Mouse (Mus musculus) urinary bladder, adult 2 months (tissue): ENCODE measurements around the gene Terf2ip. TPM values are rescaled to one million over a fixed set of nuclear protein-coding genes. Genes with fewer than 3 reads are reported as not detected.

Experiments
- DNase-seq: peaks from one replicate; pipeline ENCODE4 v3.0.0; 2022; ENCODE audit warnings: low spot score
- polyA plus RNA-seq: library from polyadenylated mRNA; depleted of rRNA; stranded (reverse); fragments of >200 nt; gene quantifications from 2 replicates; pipeline ENCODE4 v1.2.3, GENCODE M21; 2012; rRNA removed

Gene Terf2ip
- 13.9 and 15.9 TPM in 2 replicates for polyA plus RNA-seq

DNA sequence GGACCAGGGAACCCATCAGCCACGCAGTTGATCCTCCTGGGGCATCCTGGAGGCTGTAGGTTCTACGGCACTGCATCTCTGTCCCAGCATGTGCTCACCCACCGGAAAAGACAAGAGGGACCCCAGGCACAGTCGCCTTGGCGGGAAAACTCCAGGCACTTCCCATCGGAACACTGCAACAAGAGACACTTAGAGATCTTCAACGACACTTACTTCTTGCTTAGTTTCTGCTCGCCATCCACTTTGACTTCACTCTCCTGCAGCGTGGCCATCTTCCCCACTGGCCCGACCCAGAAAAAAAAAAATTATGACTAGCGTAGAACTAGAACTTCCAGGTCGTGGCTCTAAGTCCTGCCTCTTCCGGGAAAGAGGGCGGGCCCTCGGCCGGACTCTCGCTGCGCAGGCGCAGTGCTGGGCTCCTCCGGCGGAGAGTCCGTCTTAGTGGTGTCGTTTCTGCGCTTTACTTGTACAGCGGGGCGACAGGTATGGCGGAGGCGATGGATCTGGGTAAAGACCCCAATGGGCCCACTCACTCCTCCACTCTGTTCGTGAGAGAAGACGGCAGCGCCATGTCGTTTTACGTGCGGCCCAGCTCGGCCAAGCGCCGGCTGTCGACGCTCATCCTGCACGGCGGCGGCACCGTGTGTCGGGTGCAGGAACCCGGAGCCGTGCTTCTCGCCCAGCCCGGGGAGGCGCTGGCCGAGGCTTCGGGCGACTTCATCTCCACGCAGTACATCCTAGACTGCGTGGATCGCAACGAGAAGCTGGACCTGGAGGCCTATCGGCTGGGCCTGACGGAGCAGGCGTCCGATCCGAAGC lies at the start of gene Terf2ip, which contains the start of gene Kars:
TSS of gene Terf2ip (plus strand) at position 402 of the 819 bp plus-strand sequence.
TSS of gene Kars (minus strand) at position 327 of the 819 bp plus-strand sequence.
- DNase-seq = peak; percentile 81

DNA sequence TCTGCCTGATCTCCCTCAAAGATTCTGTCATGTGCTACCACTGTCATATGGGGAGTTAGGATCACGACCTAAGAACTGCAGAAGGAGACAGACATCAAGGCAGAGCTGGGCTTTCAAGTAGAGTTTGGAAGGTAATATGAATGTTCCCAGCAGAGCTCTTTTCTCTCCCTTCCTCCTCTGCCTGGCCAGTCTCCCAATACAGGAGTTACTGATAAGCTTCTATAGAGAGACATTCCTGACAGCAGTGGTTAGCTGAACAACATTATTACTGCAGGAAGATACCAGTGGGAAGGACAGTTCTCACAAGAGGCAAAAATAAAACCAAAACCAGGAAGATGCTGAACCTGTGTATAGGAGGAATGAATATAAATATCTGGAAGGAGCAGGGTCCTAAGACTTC lies 48.6 kb upstream of the Terf2ip start:
- DNase-seq = no peak

DNA sequence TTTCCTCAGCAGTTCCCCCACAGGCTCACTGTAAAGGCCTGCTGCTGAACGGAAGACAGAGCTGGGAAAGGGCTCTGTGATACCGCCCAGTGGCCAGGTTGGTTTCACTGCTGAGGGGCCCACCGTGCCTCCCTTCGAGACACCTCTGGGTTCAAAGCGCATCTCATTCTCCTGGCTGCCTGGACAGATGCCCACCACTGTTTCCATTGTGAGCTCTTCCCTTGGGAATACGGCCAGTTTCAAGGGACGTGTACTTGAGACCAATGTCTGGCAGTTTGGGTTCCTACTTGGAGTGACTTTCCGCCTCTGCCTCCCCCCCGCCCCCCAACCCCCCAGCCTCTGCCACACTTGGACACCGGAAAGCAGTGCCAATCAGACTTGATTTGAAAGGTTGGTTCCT lies 48.1 kb upstream of the Terf2ip start:
- no peak for DNase-seq

DNA sequence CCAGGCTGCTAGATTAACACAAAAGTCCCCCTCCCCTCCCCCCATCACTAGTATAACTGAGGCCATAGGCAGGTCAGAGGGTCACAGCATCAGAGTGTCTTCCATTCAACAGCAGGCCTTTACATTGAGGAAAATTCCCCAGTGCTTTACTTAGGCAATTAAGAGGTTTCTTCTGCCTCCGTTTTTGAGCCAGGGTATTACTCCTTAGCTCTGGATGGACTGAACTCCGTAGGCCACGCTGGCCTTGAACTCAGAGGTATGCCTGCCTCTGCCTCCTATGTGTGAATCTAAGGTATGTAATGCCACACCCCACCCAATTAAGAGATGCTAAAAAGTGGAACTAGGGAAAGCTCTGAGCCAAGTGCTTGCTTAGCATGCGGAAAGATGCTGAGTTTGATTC lies 47.7 kb upstream of the Terf2ip start:
- DNase-seq = no peak

DNA sequence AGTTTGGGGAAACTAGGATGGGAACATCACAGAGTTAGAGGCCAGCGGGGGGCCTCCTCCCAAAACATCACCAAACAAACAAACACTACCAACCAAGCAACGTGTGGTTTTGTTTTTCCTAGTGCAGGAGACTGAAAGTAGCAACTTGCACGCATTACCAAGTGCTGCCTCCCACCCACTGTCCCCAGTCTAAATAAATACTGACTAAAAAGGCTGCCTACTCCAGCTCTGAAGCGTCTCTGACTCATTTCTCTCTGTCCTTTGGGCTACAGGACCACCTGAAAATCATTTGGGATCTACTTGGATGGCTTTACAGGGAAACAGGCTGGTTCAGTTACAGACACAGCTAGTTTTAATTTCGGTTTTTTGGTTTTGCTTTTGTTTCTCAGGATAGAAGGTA lies 46.8 kb upstream of the Terf2ip start:
- DNase-seq = no peak

DNA sequence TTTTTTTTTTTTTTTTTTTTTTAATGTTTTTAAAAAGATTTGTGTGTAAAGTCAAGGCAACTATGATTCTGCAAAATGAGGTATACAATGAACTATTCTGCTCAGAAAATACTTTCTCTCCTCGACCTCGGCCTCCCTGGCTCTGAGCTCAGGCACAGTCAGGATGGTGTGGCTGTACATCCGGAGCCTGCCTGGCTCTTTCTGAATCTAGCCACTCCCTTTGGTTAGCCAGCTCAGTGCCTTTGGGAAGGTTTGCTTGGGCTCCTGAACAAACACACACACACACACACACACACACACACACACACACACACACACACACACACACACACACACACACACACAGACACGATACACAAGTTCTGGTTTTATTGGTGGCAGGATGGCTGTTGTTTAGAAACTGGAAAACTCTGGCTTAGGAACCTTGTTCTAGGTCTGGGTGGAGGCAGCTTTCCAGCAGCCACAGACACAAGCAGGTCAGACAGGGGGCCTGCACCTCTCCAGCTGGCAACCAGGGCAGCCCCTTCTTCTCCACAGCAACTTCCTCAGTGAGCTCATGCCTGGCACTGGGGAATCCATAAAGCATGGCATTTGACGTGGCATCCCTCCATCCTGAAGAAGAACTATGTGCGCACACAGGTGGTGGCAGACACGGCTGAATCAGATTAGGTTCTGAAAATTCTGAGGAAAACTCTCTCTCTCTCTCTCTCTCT lies 46.2 kb upstream of the Terf2ip start:
- DNase-seq = no peak

DNA sequence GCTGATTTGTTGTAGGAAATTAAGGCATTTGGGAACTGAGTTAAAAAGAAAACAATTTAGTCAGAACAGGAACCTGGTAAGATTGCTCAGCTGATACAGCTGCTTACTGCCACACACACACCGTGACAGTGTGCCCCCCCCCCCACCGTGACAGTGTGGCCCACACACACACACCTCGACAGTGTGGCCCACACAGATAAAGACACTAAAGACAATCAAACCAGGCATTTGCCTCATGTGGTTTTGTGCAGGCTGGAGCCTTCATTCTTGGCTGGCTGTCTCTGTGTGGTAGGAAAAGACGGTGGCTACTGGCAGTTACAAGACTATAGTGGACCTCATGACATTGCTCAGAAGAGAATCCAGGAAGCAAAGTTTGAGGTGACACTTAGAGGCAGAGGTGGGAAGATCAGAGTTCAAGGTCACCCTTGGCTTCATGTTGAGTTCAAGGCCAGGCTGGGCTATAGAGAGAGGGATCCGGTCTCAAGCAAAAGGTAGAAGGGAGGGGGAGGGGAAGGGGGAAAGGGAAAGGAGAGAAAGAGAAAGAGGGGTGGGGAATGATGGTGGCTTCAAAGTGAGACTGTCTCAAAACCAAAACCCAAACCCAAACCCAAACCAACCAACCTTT lies 43.8 kb upstream of the Terf2ip start:
- no peak for DNase-seq

DNA sequence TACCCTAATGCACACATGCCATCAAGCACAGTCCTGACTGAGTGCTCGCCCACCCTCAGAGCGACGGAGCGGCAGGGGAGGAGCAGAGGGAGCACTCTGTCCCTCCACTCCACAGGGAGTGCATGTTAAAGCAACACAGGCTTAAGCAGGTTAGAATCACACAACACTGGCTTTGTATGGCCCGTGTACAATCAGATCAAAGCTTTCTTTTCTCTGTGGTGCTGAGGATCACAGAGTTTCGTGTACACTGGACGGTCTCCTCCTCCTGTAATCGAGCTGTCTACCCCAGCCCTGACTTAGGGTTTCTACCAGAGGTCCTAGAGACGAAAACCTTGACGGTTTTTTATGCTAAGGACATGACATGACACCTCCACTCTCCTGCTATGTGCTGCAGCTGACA lies 42.7 kb upstream of the Terf2ip start:
- no peak for DNase-seq

DNA sequence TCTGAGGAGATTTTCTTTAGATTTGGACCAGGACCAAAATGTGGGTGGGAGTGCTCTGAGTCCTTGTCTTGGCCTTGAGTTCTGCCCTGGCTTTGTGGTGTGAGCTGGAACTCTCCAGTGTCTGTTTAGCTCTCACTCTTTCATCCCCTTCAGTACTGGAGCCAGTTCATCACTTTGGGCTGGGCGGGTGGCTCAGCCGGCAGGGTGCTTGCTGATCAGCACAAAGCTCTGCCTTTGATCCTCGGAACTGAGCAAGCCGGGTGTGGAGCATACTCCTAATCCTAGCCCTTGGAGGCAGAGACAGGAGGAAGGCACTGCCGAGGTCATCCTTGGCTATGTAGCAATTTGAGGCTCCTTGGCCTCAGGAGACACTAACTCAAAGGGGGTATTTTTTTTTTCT lies 42.2 kb upstream of the Terf2ip start:
- no peak for DNase-seq

DNA sequence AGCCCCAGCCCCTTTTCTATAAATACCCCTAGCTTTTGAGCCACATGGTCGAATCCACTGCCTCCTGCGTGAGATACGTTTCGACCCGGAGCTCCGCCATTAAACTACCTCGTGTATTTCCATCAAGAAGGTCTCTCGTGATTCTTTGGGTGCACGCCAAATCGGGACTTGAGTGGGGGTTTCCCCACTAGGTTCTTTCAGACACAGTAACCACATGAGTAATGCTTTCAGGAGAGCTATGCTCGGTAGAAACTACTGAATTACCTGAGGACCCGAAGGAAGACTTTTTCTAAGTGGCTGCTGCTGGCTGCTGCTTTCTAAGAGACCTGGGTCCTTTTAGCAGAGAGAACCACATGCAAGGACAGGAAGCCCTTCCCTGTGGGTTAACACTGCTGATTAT lies 37.1 kb upstream of the Terf2ip start:
- DNase-seq = no peak

DNA sequence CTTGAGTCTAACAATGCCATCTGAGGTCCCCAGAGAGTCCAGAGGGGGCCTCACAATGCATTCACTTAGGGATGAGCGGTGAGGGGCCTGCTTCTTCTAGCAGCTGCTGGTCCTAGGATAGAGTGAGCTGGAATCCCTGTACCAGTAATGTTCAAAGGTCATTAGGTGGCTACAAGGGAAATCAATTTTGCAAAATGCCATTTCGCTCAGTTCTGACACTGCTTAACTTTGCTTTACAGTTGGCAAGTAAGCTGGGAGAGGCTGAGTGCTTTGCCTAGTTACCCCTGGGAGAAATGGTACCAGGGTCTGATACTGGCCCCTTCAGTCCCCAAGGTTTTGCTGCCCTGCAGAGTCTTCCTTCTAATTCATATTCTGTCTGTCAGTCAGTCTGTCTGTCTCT lies 35.5 kb upstream of the Terf2ip start:
- no peak for DNase-seq

DNA sequence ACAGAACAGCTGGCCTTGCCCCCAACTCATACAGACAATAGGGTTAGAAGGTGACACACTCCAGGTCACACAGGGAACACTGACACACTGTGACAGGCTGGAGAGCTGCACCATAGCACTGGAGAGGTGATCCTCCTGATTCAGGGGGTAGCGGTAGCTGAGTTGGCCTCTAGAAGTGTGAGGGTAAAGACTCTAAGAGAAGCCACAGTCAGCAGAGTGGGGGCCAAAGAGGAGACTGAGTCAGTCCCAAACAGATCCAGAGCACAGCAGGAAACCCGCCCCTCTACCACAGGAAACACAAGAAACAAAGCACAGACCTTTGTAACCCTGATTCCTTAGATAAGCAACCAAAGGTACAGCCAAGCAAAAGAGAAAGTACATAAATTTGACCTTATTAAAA lies 34.9 kb upstream of the Terf2ip start:
- DNase-seq = no peak

DNA sequence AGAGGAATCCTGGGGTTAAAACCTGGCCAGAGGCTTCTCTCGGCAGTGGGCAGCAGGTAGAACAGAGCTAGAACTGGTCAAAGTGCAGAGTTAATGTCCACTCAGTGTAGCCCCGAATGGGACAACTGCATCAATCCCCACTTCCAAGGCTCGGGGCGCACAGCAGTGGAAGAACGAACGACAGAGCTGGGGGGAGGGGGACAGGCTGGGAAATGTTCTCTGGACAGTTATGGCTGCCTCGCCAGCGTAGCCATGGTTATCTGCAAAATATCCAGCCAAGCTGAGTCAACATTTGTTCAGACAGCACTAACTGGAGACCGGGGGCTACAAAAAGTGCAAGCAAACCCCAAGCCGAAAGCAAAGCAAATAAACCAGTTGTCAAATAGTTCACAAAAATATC lies 33.1 kb upstream of the Terf2ip start:
- DNase-seq = no peak

DNA sequence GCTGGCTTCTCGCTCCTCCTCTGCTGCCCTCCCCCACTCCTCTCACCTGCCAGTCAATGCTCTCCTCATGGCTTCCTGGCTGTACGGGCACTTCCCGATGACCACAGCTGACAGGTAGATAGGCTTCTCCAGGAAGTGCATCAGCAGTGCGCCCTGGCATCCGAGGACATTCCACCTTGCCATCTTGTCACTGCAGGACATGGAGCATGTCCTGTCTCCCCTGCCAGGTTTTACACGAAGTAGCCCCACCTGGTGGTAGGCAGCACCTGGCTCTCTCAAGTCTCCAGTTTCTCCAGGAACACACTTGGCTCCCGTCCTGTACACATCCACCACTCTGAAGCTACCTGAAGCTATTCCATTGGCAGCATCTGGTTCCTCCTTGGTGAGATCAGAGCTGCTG lies 29.1 kb upstream of the Terf2ip start:
- no peak for DNase-seq

DNA sequence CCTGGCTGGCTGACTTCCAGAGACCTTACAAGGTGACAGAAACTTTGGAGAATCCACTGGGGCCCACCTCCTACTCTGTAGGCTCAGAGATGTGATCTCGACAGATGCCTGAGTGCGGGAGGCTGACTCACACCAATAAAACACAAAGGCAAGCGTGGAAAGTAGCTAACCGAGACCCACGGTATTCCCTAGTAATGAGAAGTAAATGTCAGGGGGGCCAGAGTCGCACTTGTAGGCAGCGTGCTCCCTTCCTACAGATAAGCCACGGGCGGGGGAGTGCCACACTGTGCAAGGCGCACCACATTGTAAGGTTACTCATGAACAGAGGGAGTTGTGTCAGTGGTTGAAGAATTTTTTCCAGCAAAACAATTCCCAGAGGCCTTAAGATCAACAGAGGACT lies 26.7 kb upstream of the Terf2ip start:
- no peak for DNase-seq

DNA sequence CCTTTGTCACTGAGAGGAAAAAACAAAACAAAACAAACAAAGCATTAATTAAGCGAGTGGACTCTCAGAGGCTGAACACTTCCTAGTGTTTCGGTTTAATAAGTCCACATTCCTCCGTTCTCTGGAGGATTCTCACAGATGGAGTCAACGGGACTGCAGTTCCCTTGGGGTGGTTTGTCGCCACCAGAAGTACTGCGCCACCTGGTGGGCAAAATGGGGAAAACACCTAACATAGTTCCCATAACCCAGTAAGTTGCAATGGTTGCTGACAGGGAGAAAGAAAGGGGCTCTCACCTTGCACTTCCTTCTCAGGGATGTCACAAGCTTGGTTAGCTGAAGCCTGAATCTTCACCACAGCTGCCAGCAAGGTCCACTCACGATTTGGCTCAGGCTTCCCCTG lies 21.3 kb upstream of the Terf2ip start:
- peak; percentile 34 for DNase-seq

DNA sequence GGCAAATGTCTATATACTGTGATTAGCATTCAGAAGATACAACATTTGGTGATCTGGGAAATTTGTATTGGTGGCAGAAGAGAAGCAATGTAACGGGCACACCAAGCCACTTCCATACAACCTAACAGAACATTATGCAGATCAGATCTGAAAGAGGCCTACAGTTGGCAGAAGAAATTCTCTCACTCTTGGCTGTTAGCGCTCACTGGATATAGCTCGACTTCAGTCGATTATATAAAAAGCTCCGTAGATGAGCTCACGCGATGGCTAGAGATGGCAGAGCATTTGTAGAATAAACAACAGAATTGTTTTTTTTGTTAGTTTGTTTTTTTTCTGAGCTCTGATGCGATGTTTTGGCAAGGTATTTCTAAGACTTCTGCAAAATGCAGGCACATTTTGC lies 19.9 kb upstream of the Terf2ip start:
- no peak for DNase-seq

DNA sequence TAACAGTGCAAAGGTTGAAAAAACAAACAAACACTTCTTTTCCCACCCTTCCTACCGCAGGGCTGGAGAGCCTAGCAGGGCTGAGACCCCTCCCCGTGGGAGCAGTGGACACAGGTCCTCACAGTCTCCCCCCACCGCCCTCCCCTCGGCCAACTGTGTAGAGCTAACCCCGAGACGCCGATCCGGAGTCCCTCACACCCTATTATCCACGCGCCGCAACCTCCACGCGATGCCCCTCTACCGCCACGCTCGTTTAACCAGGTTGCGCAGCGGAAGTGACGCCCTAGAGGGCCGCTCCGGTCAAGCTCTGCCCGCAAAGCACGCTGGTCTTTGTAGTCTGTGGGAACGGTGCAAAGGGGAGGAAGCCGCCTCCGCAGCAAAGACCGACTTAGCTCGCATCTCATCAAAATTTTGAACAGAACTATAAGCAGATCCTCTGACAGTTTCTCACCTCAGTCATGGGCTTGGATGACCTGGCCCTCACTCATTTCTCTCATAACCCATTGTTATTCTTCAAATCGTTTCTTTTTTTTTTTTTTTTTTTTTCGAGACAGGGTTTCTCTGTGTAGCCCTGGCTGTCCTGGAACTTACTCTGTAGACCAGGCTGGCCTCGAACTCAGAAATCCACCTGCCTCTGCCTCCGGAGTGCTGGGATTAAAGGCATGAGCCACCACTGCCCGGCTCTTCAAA lies 19.0 kb upstream of the Terf2ip start, which contains the start of gene Adat1:
TSS of gene Adat1 (minus strand) at position 290 of the 690 bp plus-strand sequence.
- DNase-seq = peak; percentile 55

DNA sequence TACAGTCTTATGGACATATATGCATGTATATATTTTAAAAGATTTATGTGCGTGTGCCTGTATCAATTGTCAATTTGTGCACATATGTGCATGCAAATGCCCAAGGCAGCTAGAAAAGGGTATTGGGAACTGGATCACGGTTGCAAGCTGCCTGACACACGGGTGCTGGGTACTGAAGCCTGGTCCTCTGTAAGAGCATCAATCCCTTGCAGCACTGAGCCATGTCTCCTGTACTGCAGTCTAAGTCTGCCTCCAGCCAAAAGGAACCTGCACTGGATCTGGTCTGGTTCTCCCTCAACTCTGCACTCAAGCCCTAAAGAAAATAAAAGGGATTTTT lies 18.5 kb upstream of the Terf2ip start:
- no peak for DNase-seq

DNA sequence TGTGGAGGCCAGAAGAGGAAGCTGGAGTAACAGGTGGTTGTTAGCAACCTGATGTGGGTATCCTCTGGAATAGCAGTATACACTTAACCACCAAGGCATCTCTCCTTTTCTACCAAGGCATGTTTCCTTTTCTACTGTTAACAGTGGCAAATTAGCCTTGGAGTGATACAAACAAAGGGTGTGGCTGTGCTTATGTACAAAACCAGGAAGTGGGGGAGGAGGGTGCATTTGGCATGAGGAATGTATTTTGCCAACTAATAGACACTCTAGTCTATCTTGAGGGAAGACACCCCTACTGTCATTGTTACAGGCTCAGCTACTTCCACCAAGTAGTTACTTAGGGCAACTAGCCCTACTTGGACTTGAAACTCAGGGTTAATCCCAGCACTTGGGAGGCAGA lies 6.4 kb upstream of the Terf2ip start:
- DNase-seq = no peak

DNA sequence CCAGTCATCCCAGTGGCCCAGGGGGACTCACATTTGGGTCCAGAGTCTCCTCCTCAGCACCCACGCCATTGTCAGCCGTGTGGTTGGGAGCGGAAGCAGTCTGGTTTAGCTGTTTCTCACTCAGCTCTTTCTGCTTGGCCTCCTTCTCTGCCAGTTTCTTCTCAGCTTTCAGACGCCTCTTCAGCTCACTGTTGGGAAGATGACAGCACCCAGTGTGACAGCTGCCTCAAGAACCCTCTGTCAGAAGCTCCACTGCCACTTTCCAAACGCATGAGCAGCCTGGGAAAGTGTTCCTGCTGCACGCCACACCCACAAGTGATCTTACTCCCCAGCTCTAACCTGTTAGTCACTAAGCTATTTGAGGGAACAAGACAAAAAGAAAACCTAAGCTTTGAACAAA lies 5.6 kb upstream of the Terf2ip start:
- no peak for DNase-seq

DNA sequence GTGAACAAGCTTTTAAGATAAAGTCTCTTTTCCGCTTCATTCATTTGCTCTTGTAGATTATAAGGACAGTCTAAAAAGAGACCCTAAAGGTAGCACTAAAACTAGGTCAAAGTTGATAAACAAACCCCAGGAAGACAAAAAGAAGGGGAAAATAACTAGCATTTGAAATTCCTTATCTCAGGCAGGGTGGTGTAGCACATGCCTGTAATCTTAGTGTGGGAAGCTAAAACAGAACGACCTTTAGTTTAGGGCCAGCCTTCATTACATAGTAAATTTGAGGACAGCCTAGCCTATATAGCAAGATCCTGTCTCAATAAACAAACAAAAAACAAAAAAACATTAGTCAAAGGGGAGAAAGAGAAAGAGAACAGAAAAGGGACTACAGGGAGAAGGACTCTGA lies 3.5 kb upstream of the Terf2ip start:
- DNase-seq = no peak
